Mouse (Mus musculus): Measurements from ENCODE around the gene Ank.

Ank gene

DNA sequence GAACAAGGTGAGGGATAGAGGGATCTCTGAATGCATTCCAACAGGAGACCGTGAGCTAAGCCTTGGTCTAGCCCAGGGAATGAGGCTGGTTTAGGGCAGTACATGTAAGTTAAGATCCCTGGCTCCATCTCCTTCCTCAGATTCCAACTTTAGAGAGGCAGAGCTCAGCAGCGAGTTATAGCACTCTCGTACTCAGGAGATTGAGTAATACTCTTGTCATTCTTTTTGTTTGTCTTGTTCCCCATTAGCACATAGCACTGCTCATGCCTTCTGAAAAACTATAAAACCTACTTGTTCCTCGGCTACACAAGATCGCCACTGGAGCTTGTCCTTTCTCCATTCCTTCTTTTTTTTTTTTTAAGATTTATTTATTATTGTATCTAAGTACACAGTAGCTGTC lies 134.0 kb downstream of the Ank start:
- no peak for DNase-seq (ENCODE audit: low spot score)

DNA sequence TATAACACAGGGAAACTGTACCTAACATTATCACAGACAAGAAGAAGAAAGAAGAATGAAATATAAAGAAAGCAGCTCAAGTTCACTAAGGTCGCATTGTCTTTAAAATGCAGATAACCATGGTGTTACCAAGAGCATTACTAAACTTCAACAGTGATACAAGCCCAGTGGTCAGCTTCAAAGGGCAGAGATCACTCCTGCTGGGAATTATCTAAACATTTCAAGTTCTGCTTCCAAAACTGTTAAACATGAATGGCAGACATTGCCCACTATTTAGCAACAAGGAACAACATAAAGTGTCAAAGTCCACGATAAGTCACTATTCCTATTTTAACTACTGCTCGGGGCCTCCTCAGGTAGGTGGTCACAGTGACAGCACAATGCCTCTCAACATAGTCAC lies 138.1 kb downstream of the Ank start:
- DNase-seq (ENCODE audit: low spot score): no peak

DNA sequence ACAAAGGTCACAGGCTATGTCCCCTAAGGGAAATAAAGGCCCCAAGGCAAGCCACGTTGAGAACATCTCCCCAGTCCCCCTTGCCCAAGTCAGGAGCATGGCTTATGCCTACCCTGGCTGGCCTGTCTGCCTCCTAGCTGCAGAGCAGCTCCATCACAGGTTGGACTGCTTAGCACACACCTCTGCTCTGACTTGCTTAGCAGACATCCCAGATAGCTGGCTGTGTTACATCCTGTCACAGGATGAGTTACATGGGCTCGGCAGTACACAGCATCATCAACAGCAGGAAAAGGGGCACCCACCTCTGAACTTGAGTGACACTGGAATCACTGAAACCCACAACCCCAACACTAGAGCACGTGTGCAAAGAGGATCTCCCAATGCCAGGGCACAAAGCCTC lies 138.8 kb downstream of the Ank start:
- no peak for DNase-seq (ENCODE audit: low spot score)

DNA sequence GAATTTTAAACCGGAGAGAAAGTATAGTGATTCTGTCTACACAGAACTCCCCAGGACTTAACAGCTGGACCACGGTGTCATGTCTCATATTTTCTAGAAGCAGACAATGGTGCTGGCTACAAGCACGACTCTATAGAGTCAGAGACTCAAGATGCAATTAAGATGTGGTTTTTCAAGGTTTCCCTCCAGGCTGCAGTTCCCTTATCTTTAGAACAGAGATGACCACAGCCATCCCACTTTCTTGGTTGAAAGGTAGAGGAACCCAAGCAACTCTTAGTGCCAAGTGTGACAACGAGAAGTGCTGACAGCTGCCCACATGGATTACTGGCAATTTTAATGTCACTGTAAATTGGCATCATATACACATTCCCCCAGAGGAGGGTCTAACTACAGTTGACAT lies 143.1 kb downstream of the Ank start:
- no peak for DNase-seq (ENCODE audit: low spot score)

DNA sequence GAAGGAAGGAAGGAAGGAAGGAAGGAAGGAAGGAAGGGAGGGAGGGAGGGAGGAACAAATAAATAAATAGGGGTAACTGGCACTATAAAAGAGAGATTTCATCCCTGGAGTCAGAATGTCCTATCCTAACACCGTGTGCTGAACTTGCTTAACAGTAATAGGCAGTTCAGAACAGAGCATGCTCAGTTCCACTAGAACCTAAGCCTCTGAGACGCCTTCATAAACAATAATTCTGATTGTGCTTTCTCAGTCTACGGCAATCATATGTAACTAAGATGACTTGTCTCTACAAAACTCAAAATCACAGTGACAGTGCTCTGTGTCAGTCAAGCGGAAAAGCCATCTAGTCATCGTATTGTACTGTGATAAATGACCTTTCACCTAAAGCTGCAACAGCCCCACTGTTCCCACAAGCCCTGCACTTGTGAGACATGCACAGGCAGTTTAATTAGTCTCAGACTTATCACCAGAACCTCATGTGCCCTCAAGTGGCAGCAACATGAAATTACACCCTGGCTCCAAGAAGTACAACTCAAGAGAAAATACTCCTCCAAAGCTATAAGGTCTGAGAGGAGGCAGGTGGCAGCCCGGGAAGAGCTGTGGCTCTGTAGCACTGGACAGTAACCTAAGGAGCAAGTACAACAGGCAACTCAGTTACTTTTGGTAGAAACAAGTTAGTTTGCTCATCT lies 146.2 kb downstream of the Ank start:
- peak; percentile 89 for DNase-seq (ENCODE audit: low spot score)

DNA sequence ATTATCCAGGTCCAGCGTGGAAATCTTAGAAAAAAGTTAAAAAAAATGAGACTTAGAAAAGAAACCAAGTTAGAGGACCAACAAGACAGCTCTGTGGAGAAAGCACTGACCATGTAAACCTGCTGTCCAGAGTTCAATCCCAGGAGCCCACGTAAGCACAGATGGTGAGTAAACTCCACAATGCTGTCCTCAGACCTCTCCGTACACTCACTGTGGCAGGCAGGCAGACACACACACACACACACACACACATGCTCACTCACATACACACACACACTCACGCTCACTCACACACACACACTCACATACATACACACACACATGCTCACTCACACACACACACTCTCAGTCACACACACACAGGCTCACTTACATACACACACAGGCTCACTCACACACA lies 146.8 kb downstream of the Ank start:
- no peak for DNase-seq (ENCODE audit: low spot score)

DNA sequence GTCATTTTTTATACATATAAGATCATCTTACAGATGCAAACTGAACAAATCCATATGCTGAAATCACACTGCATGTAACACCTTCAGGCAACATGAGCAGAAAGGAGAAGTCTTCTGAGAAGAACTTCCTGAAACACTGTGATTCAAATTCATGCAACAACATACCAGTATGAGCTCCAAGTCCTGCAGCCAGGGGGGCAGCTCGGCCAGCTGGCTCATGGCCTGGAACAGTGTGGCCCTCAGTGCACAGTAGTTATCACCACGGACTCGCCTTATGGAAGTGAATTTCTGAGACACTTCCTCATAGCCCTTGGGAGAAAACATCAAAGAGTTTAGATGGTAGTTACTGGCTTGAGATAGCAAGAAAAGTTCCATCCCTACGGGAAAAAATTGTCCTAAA lies 149.7 kb downstream of the Ank start:
- no peak for DNase-seq (ENCODE audit: low spot score)

DNA sequence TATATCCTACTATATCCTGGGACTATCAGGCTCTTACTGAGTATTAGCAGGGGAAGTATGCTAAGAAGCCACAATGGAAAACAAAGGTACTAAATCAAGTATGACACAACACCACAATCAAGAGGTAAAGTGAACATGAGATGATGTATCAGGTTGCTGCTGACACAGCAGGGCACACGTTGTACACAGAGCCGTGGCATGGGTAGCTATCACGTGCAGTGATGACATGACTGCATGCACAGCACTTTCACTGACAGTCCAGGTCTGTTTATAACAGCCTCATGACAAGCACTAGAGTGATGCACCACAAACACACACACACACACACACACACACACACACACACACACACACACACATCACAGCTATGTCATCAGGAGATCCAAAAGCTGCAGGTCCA lies 150.8 kb downstream of the Ank start:
- no peak for DNase-seq (ENCODE audit: low spot score)

DNA sequence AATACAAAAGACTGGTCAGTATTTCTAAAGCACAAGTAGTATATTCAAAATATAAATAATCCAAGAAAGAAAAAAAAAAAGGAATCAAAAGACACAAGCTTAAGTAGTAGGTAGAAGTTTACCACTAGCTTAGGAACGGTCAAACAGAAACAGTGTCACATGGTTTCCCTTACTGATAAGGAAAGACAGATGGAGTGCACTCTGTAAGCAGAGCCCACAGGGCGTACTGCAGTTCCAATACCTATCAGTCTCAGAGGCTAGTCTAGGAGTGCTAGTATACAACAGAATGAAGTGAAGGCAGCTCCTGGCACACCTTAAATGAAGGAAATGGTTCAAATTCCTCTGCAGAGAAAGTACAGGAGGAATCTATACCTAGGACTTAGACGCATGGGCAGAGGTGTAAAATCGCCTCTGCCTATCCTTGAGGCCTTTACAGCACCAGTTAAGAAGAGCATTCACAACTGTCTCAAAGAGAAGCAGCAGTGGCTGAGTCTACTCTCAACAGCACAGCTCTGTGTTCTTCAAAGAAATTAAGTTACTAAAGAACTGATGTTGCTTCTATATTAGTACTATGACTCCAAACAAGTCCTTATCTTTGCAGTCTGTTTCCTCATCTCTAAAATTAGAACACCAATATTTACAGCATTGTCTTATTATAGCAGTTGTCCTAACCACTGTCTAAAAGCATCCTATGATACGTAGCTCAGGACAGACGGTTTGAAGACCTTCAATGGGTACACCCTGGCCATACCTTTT lies 152.5 kb downstream of the Ank start:
- no peak for DNase-seq (ENCODE audit: low spot score)

DNA sequence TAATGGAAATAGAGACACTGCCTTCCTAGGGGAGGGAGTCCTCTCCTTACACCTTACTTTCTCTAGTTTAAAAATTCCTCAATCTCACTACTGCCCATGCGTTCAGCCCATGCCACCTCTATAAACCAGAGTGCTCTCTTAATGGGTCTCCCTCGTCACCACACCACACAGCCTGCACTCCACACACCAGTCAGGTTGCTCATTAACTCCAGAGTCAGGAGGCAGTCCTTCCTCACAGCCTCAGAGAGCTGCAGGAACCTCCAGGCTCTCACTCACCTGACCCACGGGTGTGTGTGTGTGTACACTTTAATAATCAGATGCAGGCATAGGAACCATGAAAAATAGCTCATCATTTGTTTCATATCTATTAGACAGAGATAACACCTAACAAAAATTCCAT lies 153.2 kb downstream of the Ank start:
- DNase-seq (ENCODE audit: low spot score): no peak

DNA sequence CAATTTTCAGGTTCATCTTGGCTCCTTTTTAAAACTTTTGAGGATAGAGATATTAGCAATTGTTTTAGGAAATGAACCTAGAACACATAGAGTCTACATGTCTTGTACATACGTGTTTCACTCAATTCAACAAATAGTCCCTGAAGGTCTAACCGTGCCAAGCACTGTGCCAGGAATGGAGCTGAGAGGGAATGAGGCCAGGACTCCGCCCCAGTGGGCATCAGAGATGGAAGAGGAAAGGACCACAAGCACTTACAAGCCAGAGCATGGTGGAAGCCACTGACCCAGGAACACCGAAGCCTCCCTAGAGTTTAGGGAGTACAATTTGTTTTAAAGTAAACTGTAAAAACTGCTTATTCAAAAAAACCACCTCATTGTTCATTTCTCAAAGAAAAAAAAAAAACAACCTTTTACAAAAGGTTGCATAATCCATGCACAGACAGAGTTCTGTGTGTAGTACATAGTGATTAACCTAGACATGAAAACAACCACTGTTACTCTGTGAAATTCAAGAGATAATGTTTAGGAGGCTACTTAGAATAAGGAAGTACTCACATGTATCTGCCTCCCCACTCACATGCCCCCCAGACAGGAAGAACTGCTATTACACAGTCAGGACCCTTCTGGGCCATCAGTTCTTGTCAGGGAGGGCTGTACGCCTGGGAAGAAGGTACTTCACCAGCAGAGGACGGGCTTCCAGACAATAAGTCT lies 154.2 kb downstream of the Ank start:
- no peak for DNase-seq (ENCODE audit: low spot score)

DNA sequence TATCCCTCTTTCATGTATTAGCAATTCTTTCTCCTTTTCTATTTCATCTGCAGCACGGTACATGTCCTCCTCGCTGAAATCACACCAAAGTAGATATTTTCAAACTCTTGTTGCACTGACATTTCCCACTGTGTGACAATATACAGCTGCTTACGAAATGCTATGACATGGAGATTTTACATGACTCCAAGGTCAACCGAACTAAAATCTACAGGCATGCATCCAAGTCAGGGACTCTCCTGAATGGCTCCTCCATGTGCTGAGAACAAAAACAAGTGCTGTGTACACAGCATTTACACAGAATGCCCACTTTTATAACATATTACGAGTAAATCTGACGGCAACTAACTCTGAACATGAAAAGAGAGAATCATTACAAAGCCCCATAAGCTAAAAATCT lies 156.8 kb downstream of the Ank start:
- DNase-seq (ENCODE audit: low spot score): no peak

DNA sequence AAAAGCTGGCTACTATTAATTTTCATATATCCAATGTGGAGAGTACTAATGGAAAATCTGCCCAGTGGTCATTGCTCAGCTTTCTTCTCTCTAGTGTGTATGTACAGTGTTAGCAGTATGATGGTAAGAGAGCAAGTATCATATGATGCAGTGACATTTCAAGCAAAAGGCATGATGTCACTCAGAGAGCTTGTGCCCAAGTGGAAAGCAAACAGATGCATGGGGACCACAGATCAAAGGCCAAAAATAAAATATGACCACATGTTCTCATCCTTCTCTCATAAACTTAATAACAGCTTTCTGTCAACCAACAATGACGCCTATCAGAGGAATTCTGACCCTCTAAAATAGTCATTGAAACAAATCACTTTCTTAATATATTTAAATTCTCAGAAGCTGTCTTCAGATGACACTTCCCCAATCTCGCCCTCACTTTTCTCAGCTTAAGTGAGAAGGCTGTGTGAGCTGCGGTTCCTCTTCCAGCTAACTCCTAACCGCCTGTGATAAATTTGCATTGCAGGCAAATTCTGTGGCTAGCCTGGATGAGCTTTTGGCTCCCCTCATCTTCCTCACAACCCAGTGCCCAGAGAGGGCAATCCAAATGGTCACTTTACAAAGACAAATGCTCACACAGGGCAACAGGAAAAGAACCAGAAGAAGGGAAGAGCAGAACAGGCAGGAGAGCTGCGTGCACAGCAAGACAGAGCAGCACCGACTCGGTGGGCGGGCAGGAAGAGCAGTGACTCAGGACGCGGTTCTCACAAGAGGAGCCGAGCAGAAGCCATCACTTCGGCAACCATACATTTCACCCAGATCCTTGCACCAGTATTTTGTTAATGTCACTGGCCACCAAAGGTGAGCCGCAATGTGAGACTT lies 158.8 kb downstream of the Ank start:
- no peak for DNase-seq (ENCODE audit: low spot score)

DNA sequence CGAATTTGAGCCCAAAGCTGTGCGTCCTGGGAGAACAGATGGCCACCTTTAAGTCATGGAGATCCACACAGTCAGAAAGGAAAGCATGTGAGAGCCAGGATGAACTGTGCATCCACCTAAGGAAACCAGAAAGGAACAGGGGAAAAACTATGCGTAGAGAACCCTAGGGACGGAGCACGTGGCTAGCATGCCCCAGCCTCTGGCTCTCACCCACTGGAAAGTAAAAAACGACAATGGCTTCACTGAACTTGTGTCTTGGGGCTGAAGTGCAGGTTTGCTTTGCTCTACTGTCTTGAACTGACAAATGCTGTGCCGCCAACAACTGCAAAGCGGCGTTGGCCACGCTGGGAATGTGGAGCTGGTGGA lies 159.4 kb downstream of the Ank start:
- no peak for DNase-seq (ENCODE audit: low spot score)

DNA sequence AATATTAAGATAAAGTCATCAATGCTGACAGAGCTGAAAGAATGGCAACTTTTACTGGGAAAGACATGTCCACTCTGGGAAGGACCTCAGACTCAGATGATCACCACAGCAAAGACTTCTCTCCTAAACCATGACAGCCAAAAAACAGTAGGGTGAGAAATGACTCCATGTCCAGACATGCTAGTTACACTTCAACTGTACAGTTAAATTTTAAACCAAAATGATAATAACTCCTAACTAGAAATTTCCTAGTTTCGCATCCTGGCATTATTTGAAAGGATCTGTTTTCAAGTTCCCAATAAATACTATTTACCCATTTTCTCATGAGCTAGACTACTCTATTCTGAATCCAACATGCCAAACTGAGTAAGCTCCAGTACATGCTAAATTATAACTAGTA lies 159.8 kb downstream of the Ank start:
- no peak for DNase-seq (ENCODE audit: low spot score)

DNA sequence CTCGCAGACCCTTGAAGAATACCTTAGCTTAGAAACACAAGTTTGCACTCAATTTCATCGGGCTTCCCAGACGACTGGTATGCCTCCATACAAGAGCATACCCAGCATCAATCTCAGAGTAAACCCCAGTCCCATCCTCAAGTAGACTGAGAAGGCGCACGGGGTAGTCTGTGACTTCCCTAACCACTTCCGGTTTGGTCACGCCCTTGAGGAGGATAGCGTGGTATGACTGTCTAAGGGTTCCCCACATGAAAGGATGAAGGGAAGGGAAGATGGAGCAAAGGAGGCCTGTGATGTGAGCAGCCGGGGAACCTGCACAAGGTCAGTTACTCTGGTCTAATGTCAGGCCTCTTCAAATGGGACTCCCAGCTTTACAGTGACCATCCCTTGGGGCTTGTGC lies 161.3 kb downstream of the Ank start:
- no peak for DNase-seq (ENCODE audit: low spot score)

DNA sequence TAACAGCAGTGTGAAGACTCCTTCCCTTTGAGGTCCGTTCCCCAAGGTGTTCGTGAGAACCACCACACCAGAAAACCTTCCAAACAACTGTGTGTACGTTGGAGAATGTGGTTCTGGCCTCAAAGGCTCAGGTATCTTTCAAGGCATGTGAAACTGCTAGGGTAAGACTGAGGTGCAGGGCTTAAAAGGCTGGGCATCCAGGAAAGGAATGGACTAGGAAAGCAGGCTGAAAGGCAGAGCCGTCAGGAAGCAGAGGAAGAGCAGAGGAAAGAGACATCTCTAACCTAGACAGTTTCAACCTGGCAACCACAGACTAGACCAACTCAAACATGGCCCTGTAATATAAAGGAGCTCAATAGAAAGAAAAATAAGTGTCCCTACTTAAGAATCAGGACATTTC lies 162.6 kb downstream of the Ank start:
- no peak for DNase-seq (ENCODE audit: low spot score)

DNA sequence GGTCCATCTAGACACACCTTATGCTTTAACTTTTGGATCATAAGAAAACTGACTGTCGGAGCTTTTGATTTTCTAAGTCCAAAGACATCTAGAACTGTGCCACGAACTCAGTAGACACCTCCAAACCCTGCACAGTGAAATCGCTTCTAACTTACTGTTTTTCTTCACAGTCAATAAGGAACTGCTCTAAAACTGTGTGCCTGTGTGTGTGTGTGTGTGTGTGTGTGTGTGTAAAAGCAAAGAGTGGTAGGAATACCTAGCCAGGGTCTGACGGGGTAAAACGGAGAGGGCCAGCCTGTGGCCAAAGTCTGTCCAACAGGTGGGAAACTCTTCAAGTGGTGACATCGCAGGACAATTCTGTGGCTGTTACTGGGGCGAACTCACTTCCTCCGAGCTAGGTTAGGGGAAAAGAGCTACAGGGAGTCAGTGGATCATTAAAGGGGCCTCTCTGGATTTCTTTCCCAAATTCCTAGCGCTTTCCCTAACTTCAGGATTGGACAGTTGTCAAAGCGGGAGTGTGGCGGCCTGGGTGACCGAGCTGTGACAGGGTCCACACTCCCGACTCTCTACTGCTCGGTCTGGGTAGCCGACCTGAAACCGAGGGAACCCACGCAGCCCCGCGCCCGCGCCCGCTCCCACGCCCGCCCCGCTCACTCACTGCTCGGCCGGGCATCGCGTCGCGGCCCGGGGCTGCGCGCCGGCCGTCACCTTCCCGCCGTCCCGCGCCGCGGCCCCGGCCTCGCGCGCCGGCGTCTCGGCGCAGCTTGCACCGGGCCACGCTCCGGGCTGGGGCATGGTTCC lies 163.5 kb downstream of the Ank start:
- DNase-seq (ENCODE audit: low spot score): no peak

DNA sequence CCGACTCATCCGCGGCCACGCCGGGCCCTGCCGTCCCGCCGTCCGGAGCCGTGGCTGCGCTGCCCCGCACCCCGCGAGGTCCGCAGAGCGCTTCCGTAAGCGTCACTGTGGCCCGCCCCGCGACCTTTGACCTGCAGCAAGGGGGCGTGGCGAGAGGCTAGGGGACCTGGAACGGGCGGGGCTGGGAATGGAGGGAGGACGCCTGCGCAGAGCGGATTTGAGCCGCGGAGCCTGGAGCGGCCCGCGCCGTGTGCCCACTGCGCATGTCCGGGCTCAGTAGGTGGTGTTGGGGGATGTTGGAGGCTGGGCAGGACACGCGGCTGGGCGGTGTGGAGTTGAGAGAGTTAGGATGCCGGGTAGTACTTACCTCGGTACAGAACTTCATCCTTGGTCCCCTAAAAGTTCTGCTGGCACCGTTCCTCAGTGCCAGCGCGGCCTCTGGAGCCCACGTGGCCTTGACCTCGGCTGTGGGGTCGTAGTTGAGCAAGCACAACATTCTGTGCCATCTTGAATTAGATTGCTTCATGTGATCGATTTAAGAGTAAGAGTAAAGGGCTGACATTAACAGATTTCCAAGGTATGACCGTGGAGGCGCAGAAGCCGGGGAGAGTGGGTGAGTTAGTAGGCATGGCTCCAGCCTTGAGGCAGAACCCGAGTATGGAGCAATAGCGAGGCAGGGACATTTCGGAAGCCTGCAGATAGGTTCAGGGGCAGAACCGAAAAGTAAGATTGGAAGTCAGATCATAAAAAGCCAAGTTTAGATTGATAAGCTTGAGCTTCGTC lies 164.3 kb downstream of the Ank start, which contains the start of gene Otulin:
Gene Otulin (minus strand): TSS at position 93 of the 783 bp plus-strand sequence.
- peak; percentile 99 for DNase-seq (ENCODE audit: low spot score)
